Mouse (Mus musculus) mouse embryonic stem cell (cell line): ENCODE measurements at regions not wholly inside any gene's neighbourhood (a gene's known extent, or its start where the extent isn't known, plus 50 kb on each side); places are given as distances from the start of the nearest gene placed in this dataset.

Experiments used
- in situ Hi-C, 2 experiments: fragments of 300-500 bp; cut with MboI; formaldehyde crosslinking; loops; 1 replicate in 1 of 2; 3 replicates in 1 of 2; pipeline ENCODE4 v1.14.3; 2019 to 2020; ENCODE audit warnings: low sequenced_read_pairs in 2 of 2, low pct_unique_long_range_greater_than_20kb in 1 of 2, mixed read lengths in 1 of 2; ENCODE audit not compliant: unreplicated experiment in 1 of 2

DNA sequence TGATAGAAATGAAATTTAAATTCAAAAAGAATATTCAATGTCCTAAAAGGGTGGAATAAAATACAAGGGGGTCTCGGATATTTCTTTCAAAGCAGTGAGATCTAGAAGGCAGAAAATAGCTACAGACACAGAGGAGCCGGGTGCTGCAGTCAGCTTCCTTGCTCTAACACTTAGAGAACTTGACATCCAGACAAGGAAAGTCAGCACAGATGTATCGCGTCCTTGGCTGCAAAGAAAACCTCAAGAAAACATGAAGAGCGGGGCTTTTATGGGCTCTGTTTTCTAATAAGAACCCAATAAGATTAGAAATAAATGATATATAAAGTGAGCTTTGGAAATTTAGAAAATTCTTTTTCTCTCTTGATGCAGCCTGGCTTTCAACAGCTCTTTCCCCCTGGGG, 53.1 kb upstream of the Glis3 start:
- in situ Hi-C loops, result loop anchor here in 1 of 2 experiments (25.0 kb wide), 1 partner anchor 196 kb away; no protein-coding TSS in a partner anchor

GRCm38 (mm10) chr19:28733781-28734180, 53.9 kb upstream of the Glis3 start:
- in situ Hi-C loops, result loop anchor here in 1 of 2 experiments (25.0 kb wide), 1 partner anchor 196 kb away; no protein-coding TSS in a partner anchor

- in situ Hi-C loops, result loop anchor here in 1 of 2 experiments (25.0 kb wide), 1 partner anchor 206 kb away; no protein-coding TSS in a partner anchor
Measured at GRCm38 (mm10) chr19:28743176-28743793, 63.4 kb upstream of the Glis3 start.

- in situ Hi-C loops, result loop anchor here in 1 of 2 experiments (25.0 kb wide), 1 partner anchor 208 kb away; no protein-coding TSS in a partner anchor
Measured at GRCm38 (mm10) chr19:28745105-28745504, 65.2 kb upstream of the Glis3 start.

GRCm38 (mm10) chr19:28745534-28745933, 65.7 kb upstream of the Glis3 start:
- in situ Hi-C loops, result loop anchor here in 1 of 2 experiments (25.0 kb wide), 1 partner anchor 208 kb away; no protein-coding TSS in a partner anchor

GRCm38 (mm10) chr19:28751091-28751490, 71.2 kb upstream of the Glis3 start:
- in situ Hi-C loops, result no loop called here

DNA sequence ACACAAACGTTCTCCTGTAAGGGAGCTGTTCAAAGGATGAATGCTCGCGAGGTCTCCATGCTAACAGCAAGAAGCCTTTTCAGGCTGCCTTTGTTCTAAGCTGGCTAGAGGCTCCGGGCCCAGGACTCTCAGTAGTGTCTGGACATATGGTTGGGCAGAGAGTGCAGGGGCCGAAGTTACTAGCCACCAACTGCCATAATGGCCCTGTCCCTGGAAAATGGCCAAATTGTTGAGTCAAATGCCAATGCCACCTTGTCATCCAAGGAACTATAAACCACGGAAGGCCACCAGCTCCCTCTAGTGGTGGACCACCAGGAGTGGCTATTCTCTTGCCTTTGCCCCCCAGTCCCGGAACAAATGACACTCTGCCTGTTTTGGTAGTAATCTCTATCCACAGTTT, 76.0 kb upstream of the Slc1a1 start:
- in situ Hi-C loops, result no loop called here

DNA sequence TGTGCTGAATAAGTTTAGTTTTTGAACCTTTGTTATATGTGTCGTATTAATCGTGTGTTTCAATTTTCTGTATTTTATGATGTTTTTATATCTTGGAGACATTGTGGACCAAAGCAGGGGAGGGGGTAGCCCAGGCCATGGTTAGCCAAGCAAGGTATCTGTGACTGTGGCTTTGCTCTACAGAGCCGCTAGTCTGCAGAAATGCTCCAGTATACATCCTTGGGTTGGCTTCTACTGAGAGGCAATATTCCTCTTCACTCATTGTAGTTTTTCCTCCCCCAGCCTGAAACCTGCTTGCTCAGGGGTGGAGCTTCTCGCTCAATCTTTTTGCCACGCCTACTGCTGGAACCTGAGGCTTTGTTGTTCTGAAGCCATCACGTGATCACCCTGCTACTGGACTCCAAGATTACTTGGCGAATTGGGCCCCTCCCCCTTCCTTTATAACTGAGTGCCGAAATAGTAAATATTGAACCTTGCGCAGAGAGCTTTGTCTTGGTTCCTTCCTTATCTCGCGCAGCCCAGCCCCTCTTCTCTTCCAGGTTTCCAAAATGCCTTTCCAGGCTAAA, 70.0 kb upstream of the Slc1a1 start:
- in situ Hi-C loops, result loop anchor here (10.0 kb wide), 1 partner anchor 600 kb away; no protein-coding TSS in a partner anchor

DNA sequence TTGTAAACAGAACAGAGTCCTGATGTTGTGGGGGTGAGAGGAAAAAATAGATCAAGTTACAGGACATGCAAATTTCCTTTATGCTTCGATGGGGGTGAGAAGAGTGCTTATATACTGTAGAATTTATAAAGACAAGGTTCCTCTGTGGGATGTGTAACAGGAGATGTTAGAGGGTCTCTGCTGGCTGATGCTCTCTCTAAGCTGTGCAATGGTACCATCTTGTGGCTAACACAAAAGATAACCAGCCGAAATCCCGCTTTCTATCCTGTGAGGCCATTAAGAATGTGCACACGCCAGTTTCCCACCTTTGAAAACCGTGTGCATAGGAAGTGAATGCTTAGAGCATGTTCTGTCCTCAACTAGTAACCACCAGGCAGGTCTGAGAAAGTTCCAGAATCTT, 66.6 kb upstream of the Slc1a1 start:
- in situ Hi-C loops, result loop anchor here (10.0 kb wide), 1 partner anchor 603 kb away; no protein-coding TSS in a partner anchor

DNA sequence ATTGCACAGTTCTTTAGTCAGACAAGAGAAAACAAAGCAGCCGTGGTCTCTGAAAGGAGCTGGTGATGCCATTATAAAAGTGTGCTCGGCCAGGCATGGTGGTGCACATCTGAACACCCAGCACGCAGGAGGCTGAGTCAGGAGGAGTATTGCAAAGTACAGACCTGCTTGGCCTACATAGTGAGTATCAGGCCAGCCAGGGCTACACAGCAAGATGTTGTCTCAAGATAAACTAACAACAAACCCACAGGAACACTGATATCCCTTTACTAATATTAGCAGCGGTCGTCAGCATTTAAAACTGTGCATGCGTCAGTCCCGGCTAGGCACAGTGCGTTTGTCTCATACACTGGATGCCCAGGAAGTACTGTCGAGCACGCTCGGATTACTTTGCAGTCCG, 64.4 kb upstream of the Slc1a1 start:
- in situ Hi-C loops, result loop anchor here in 1 of 2 experiments (10.0 kb wide), 2 partner anchors 194 to 284 kb away; partner anchors contain the start of genes 4430402I18Rik and Plpp6

DNA sequence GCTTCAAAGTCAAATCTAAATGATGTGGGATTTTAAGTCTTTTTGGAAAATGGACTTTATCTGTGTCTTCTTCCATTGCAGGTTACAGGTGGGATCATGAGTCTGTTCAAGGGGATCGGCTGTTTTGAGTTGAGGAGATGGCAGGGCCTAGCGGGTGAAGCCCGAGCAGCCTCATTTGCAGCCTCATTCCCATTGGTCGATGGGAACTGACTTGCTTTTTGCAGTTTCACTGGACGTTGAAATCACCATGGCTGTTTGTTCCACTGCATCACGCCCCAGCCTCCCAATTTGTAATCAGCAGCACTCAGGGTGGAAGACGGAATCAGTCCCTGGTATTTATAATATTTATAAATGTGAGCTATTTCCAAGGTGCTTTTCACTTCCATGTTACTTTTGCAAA, 63.0 kb upstream of the Slc1a1 start:
- in situ Hi-C loops, result loop anchor here in 1 of 2 experiments (10.0 kb wide), 2 partner anchors 193 to 283 kb away; partner anchors contain the start of genes 4430402I18Rik and Plpp6

- in situ Hi-C loops, result loop anchor here in 1 of 2 experiments (10.0 kb wide), 2 partner anchors 192 to 282 kb away; partner anchors contain the start of genes 4430402I18Rik and Plpp6
Measured at GRCm38 (mm10) chr19:28772840-28773570, 61.8 kb upstream of the Slc1a1 start.

- in situ Hi-C loops, result loop anchor here (5.0 to 25.0 kb wide), 4 partner anchors 90 to 585 kb away; partner anchors contain the start of genes 4430402I18Rik (in 1 of the 2), Cd274 (in 1 of the 2), Plgrkt (in 1 of the 2) and Plpp6 (in 1 of the 2)
Measured at GRCm38 (mm10) chr19:28776868-28777267, 58.0 kb upstream of the Slc1a1 start.

DNA sequence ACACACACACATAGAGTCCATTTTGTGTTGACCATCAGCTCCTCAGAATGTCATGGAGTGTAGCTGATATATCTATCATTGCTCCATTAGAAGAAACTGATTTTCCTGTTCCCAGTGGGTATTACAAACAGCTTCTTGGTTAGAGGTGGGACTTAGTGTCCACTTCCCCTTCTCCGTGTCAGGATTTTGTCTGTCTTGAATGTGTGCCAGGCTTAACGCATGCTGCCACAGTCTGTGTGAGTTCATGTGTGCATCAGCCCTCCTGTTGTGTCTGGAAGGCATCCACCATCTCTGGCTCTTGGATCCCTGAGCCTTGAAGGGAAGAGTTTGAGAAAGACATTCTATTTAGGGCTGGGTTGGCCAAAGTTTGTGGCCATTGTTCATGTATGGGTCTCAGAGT, 57.2 kb upstream of the Slc1a1 start:
- in situ Hi-C loops, result loop anchor here (5.0 to 25.0 kb wide), 4 partner anchors 90 to 585 kb away; partner anchors contain the start of genes 4430402I18Rik (in 1 of the 2), Cd274 (in 1 of the 2), Plgrkt (in 1 of the 2) and Plpp6 (in 1 of the 2)

GRCm38 (mm10) chr19:28778386-28778785, 56.5 kb upstream of the Slc1a1 start:
- in situ Hi-C loops, result loop anchor here (5.0 to 25.0 kb wide), 4 partner anchors 89 to 584 kb away; partner anchors contain the start of genes 4430402I18Rik (in 1 of the 2), Cd274 (in 1 of the 2), Plgrkt (in 1 of the 2) and Plpp6 (in 1 of the 2)

DNA sequence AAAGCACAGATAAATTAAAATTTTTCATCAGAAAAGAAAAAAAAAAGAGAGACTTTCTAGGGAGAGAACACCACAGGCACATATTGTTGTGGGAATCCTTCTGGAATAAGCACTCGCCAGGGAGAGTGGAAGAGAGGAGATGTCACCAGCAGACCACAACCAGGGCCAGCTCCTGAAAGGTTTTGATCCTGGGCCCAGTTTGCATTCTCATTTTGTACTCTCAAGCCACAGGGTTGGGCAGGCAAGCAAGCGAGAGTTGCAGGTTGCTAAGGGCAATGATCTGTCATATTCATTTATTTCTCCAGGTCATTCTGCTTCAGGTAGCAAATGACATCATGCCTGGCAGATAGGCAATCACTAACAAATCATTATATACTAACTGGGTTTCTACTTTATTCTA, 52.9 kb upstream of the Slc1a1 start:
- in situ Hi-C loops, result loop anchor here (10.0 to 25.0 kb wide), 3 partner anchors 243 to 580 kb away; partner anchors contain the start of genes Cd274 (in 1 of the 2) and Plgrkt (in 1 of the 2)
